Comparison of ENCODE assay signal across 22 mouse cellular contexts in genomic region chr2:65250589-65251104, GRCm38 (mm10). TPM values are rescaled to one million over a fixed set of nuclear protein-coding genes. Genes with fewer than 3 reads are reported as not detected.
DNase-seq lines count a peak whose midpoint lies in the region; ATAC-seq lines count a peak whose summit lies in the region.
"Had no signal": no experiment of that assay in that cellular context is flagged by ENCODE, and none has a peak within 500 bp of the region (broad histone marks: within the 10 kb centered on the region; RNA-seq: fewer than 3 reads in every experiment).

No protein-coding gene starts in this region.

- WGBS in forebrain, embryonic 10.5 days, result 52% methylated on average over 5 of the region's 5 CpGs
- WGBS in forebrain, embryonic 13.5 days, result 49% methylated on average over 5 of the region's 5 CpGs
- WGBS in heart, embryonic 12.5 days, result 13% methylated on average over 5 of the region's 5 CpGs

- no peaks in the 10 kb centered on the region for H3K9me3 ChIP-seq in forebrain, embryonic 10.5 days
- H3K9me3 ChIP-seq in forebrain, embryonic 13.5 days (replicated peaks), result no peaks in the 10 kb centered on the region
- no peaks in the 10 kb centered on the region for H3K9me3 ChIP-seq in heart, embryonic 12.5 days (replicated peaks)
- H3K9me3 ChIP-seq: embryonic facial prominence, embryonic 15.5 days; hindbrain, embryonic 10.5 days; kidney, embryonic 15.5 days; limb, embryonic 15.5 days; megakaryocyte, embryonic 14.5 days; midbrain, embryonic 15.5 days; stomach, embryonic 15.5 days had no signal

- H3K4me1 ChIP-seq in forebrain, embryonic 10.5 days, result peaks cover 10% of the 10 kb centered on the region
- no peaks in the 10 kb centered on the region; the same call in 1 of the 2 replicates for H3K4me1 ChIP-seq in forebrain, embryonic 13.5 days
- peaks cover 12% of the 10 kb centered on the region for H3K4me1 ChIP-seq in heart, embryonic 12.5 days (replicated peaks)
- H3K4me1 ChIP-seq: embryonic facial prominence, embryonic 15.5 days; hindbrain, embryonic 10.5 days; limb, embryonic 15.5 days; megakaryocyte, embryonic 14.5 days; midbrain, embryonic 15.5 days; stomach, embryonic 15.5 days had no signal

- 0 out of 2 replicates have a peak overlapping the region, but pooled peaks have one; percentile 17 for H3K27ac ChIP-seq in forebrain, embryonic 10.5 days
- H3K27ac ChIP-seq in forebrain, embryonic 13.5 days, result no peak overlapping the region
- no peak overlapping the region for H3K27ac ChIP-seq in heart, embryonic 12.5 days (ENCODE audit: poor library complexity, severe bottlenecking)
- H3K27ac ChIP-seq: embryonic facial prominence, embryonic 15.5 days; hindbrain, embryonic 10.5 days; hindbrain, postnatal 0 days; kidney, embryonic 15.5 days; limb, embryonic 15.5 days; midbrain, embryonic 15.5 days; stomach, embryonic 15.5 days had no signal

- H3K4me3 ChIP-seq in forebrain, embryonic 10.5 days, result no peak overlapping the region
- no peak overlapping the region for H3K4me3 ChIP-seq in forebrain, embryonic 13.5 days
- no peak overlapping the region for H3K4me3 ChIP-seq in heart, embryonic 12.5 days
- H3K4me3 ChIP-seq: embryonic facial prominence, embryonic 15.5 days; hindbrain, embryonic 10.5 days; kidney, embryonic 15.5 days; limb, embryonic 15.5 days; megakaryocyte, embryonic 14.5 days; midbrain, embryonic 15.5 days; myocyte; stomach, embryonic 15.5 days had no signal

- no peak for DNase-seq in forebrain, embryonic 10.5 days (ENCODE audit: extremely low spot score, low spot score)
- DNase-seq in kidney, adult 9 months, result peak; percentile 65
- no peak for DNase-seq in kidney, postnatal 10 days
- DNase-seq in testis, postnatal 14 days (ENCODE audit: low spot score), result peak; percentile 76
- no peak for DNase-seq in cerebellum, adult 9-10 months
- DNase-seq: cerebellum, adult 18-20 months; cerebellum, postnatal 36 days; thymus, postnatal 25 days had no signal

- H3K36me3 ChIP-seq in forebrain, embryonic 10.5 days (replicated peaks), result no peaks in the 10 kb centered on the region
- H3K36me3 ChIP-seq in forebrain, embryonic 13.5 days (ENCODE audit: poor library complexity, severe bottlenecking), result no peaks in the 10 kb centered on the region
- no peaks in the 10 kb centered on the region for H3K36me3 ChIP-seq in heart, embryonic 12.5 days
- H3K36me3 ChIP-seq: embryonic facial prominence, embryonic 15.5 days; G1E; hindbrain, embryonic 10.5 days; kidney, embryonic 15.5 days; limb, embryonic 15.5 days; midbrain, embryonic 15.5 days; stomach, embryonic 15.5 days had no signal

- no peaks in the 10 kb centered on the region for H3K27me3 ChIP-seq in forebrain, embryonic 10.5 days (ENCODE audit: poor library complexity, severe bottlenecking)
- no peaks in the 10 kb centered on the region for H3K27me3 ChIP-seq in forebrain, embryonic 13.5 days
- no peaks in the 10 kb centered on the region for H3K27me3 ChIP-seq in heart, embryonic 12.5 days (replicated peaks)
- H3K27me3 ChIP-seq: embryonic facial prominence, embryonic 15.5 days; kidney, embryonic 15.5 days; limb, embryonic 15.5 days; megakaryocyte, embryonic 14.5 days; midbrain, embryonic 15.5 days; stomach, embryonic 15.5 days had no signal

- H3K9ac ChIP-seq in forebrain, embryonic 13.5 days, result no peak overlapping the region
- no peak overlapping the region for H3K9ac ChIP-seq in heart, embryonic 12.5 days
- H3K9ac ChIP-seq: embryonic facial prominence, embryonic 15.5 days; kidney, embryonic 15.5 days; limb, embryonic 15.5 days; midbrain, embryonic 15.5 days; stomach, embryonic 15.5 days had no signal

- no peak overlapping the region for H3K4me2 ChIP-seq in forebrain, embryonic 13.5 days
- peak overlapping the region; percentile 19; the same call in 1 of the 2 replicates for H3K4me2 ChIP-seq in heart, embryonic 12.5 days
- H3K4me2 ChIP-seq: embryonic facial prominence, embryonic 15.5 days; kidney, embryonic 15.5 days; limb, embryonic 15.5 days; midbrain, embryonic 15.5 days; stomach, embryonic 15.5 days had no signal

- ATAC-seq in forebrain, embryonic 13.5 days, result no peak
- no peak for ATAC-seq in heart, embryonic 12.5 days (ENCODE audit: insufficient number of reproducible peaks, low FRiP score)
- ATAC-seq: activated CD4-positive, CD25-positive, alpha-beta regulatory T cell, adult 4 months; hindbrain, postnatal 0 days; lung, postnatal 0 days; midbrain, embryonic 15.5 days had no signal

RNA-seq across cellular contexts. Expression of gene Cobll1, which starts 11.4 kb away (rescaled TPM):
- polyA plus RNA-seq in forebrain, embryonic 10.5 days (2016; fragmentation: Nextera tagmentation; extraction: Ambion mirVana), result 3.5 and 3.6 TPM in 2 replicates
- 2.2 and 2.7 TPM in 2 replicates for polyA plus RNA-seq in forebrain, embryonic 13.5 days (2015; fragmentation: Nextera tagmentation; extraction: Ambion mirVana)
- polyA plus RNA-seq in heart, embryonic 12.5 days (2016; fragmentation: Nextera tagmentation; extraction: Ambion mirVana), result 12.8 and 14.5 TPM in 2 replicates
- polyA plus RNA-seq: G1E had no signal

Comparison
In these comparisons a context has a peak if more than half of its experiments do, and no peak if none do; other contexts are left out.
1. DNase-seq: peak in kidney, adult 9 months (single experiment) and testis, postnatal 14 days (single experiment); none in forebrain, embryonic 10.5 days (single experiment), kidney, postnatal 10 days (single experiment) and cerebellum, adult 9-10 months (single experiment).